Mouse (Mus musculus): ENCODE data around the gene Slc9a3r1. TPM values are rescaled to one million over a fixed set of nuclear protein-coding genes. Genes with fewer than 3 reads are reported as not detected.

Slc9a3r1 gene
- polyA plus RNA-seq, 1 experiment from 2014 or later, result 88.7 TPM

DNA sequence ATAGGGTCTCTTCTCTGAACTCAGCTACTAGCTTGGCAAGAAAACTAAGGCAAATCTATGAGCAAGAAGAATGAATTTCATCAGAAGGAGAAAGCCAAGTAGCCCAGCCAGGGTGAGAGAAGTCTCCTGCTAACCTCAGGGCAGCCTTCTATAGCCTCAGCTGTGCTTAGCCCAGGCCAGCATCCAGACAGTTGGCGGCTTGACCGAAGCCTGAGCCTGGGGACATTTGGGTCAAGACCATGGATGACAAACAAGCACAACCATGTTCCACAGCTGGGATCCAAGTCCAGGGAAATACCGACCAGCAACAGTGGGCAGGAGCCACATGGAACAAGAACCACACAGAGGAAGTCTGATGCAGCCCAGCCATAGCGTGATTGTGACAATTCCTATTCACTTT lies 15.3 kb upstream of the Slc9a3r1 start:
- peaks cover 3% of the 10 kb centered on the region; the same call in 1 of the 2 replicates for H3K27me3 ChIP-seq (ENCODE audit: control insufficient read depth, insufficient read depth, low read depth, low read length)
- H3K4me2 ChIP-seq (ENCODE audit: low read depth, low read length), result no peak overlapping the region
- H3K4me3 ChIP-seq (ENCODE audit: low read depth, low read length), result no peak overlapping the region
- 67% methylated on average over 4 of the region's 4 CpGs for whole genome bisulfite sequencing (ENCODE audit: insufficient replicate concordance)
- ATAC-seq (ENCODE audit: low read depth), result no peak
- H3K4me1 ChIP-seq (ENCODE audit: control insufficient read depth, low read depth, low read length), result no peaks in the 10 kb centered on the region; the same call in 1 of the 2 replicates
- H3K9ac ChIP-seq (ENCODE audit: low read depth, low read length), result no peak overlapping the region
- no peaks in the 10 kb centered on the region for H3K36me3 ChIP-seq (ENCODE audit: control insufficient read depth, insufficient read depth)
- H3K27ac ChIP-seq (ENCODE audit: low read length), result no peak overlapping the region
- no peaks in the 10 kb centered on the region for H3K9me3 ChIP-seq (replicated peaks; ENCODE audit: control insufficient read depth, low read length)

DNA sequence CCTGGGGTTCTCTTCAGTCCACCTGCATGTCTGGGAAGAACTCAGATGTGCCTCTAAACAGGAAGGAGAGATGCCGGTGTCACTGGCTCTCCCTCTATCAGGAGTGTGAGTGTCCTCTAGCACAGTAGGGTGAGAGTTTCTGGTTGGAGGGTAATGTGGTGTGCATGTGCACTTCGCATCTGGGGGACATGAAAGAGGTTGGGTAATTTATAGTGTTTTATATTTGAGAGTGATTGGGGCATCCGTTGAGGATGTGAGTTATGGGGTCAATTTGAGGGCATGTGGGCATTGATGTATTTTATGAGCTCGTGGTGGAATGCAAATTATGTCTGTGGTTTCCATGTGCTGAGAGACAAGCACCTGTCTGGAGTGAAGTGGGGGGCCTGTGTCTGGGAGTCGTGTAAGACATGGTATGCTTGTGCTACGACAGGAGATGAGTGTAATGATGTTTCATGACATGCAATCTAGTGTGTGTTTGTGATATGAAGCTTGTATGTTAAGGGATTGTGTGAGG lies 12.3 kb upstream of the Slc9a3r1 start:
- no peak for ATAC-seq (ENCODE audit: low read depth)

GRCm38 (mm10) chr11:115151755-115152429 lies 11.2 kb upstream of the Slc9a3r1 start:
- Histone ChIP-seq H3K4me3 (ENCODE audit: low read depth, low read length) (peak overlapping the region; percentile 25), H3K36me3 (ENCODE audit: control insufficient read depth, insufficient read depth) (no peaks in the 10 kb centered on the region), H3K4me2 (ENCODE audit: low read depth, low read length) (peak overlapping the region; percentile 30), H3K27me3 (ENCODE audit: control insufficient read depth, insufficient read depth, low read depth, low read length) (peaks cover 14% of the 10 kb centered on the region), H3K4me1 (ENCODE audit: control insufficient read depth, low read depth, low read length) (peaks cover 10% of the 10 kb centered on the region), H3K27ac (ENCODE audit: low read length) (no peak overlapping the region), H3K9me3 (replicated peaks; ENCODE audit: control insufficient read depth, low read length) (no peaks in the 10 kb centered on the region), H3K9ac (ENCODE audit: low read depth, low read length) (no peak overlapping the region)
- 18% methylated on average over 15 of the region's 15 CpGs for WGBS (ENCODE audit: insufficient replicate concordance)
- no peak for ATAC-seq (ENCODE audit: low read depth)

More for the DNA sequence above, 12.3 kb upstream of the Slc9a3r1 start:
- H3K27me3 ChIP-seq (ENCODE audit: control insufficient read depth, insufficient read depth, low read depth, low read length), result peaks cover 14% of the 10 kb centered on the region
- no peak overlapping the region for H3K9ac ChIP-seq (ENCODE audit: low read depth, low read length)
- H3K36me3 ChIP-seq (ENCODE audit: control insufficient read depth, insufficient read depth), result no peaks in the 10 kb centered on the region
- H3K27ac ChIP-seq (ENCODE audit: low read length), result no peak overlapping the region
- H3K9me3 ChIP-seq (replicated peaks; ENCODE audit: control insufficient read depth, low read length), result no peaks in the 10 kb centered on the region
- H3K4me1 ChIP-seq (ENCODE audit: control insufficient read depth, low read depth, low read length), result peaks cover 10% of the 10 kb centered on the region
- no peak overlapping the region for H3K4me3 ChIP-seq (ENCODE audit: low read depth, low read length)
- no peak overlapping the region for H3K4me2 ChIP-seq (ENCODE audit: low read depth, low read length)
- WGBS (ENCODE audit: insufficient replicate concordance), result 43% methylated on average over 6 of the region's 6 CpGs

GRCm38 (mm10) chr11:115153088-115153487 lies 10.1 kb upstream of the Slc9a3r1 start:
- no peaks in the 10 kb centered on the region for H3K36me3 ChIP-seq (ENCODE audit: control insufficient read depth, insufficient read depth)
- 67% methylated on average over 9 of the region's 9 CpGs for WGBS (ENCODE audit: insufficient replicate concordance)
- no peaks in the 10 kb centered on the region for H3K9me3 ChIP-seq (replicated peaks; ENCODE audit: control insufficient read depth, low read length)
- no peak overlapping the region for H3K4me2 ChIP-seq (ENCODE audit: low read depth, low read length)
- H3K9ac ChIP-seq (ENCODE audit: low read depth, low read length), result no peak overlapping the region
- H3K4me3 ChIP-seq (ENCODE audit: low read depth, low read length), result no peak overlapping the region
- H3K4me1 ChIP-seq (ENCODE audit: control insufficient read depth, low read depth, low read length), result peaks cover 10% of the 10 kb centered on the region
- no peak for ATAC-seq (ENCODE audit: low read depth)
- H3K27me3 ChIP-seq (ENCODE audit: control insufficient read depth, insufficient read depth, low read depth, low read length), result peaks cover 14% of the 10 kb centered on the region
- H3K27ac ChIP-seq (ENCODE audit: low read length), result no peak overlapping the region

DNA sequence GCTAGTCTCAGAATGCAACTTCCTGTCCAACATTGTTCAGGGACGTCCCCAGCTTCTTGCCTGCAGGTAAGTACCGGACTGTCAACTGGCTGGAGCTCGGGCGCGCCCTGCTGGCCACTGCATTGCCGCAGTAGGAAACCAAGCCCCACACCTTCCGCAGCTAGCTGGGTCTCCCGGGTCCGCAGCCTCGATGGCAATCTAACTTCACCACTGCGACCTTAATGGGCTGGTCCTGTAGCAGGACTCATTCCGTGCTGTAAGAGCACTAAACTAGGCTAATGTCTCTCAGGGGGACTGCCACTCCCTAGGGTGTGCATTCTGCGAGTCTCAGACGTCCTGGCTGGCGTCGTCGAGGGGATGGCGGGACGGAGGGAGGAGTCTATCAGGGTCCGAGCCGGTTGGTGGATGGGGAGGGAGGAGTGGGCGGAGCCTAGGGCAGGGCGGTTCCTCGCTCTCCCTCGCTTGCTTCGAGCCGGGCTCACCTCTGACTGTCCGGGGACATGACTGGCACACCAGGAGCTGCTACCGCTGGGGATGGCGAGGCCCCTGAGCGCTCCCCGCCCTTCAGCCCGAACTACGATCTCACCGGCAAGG lies 9.3 kb upstream of the Slc9a3r1 start:
- H3K9me3 ChIP-seq (replicated peaks; ENCODE audit: control insufficient read depth, low read length), result no peaks in the 10 kb centered on the region
- WGBS (ENCODE audit: insufficient replicate concordance), result 0% methylated on average over 34 of the region's 35 CpGs

DNA sequence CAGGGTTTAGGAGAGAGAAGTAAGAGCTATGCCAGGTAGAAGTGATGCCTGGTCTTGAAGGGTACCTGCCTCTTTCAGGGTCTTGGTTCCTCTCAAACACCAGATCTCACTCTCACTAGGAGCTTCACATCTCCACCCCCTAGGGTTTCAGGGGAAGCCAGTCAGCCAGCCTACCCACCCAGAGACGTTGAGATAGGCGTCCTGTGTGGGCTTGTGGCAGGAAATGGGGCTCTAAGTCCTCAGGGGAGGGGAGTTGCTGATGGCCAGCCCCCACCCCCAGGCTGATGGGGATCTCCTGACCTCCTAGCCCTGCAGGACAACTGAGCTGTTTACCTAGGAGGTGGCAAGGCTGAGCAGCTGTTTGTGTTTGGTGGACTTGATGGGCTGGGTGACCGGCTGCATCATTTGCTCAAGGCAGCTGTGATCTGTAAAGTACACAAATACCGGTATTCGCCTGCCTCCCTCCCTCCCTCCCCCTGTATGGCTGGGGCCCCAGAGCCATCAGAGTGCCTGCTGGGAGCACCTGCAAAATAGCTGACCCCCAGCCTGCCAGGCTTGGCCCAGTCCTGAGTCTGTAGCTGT lies 8.0 kb upstream of the Slc9a3r1 start:
- Histone ChIP-seq H3K4me1 (ENCODE audit: control insufficient read depth, low read depth, low read length) (peaks cover 10% of the 10 kb centered on the region), H3K4me2 (ENCODE audit: low read depth, low read length) (no peak overlapping the region), H3K27me3 (ENCODE audit: control insufficient read depth, insufficient read depth, low read depth, low read length) (peaks cover 14% of the 10 kb centered on the region), H3K9ac (ENCODE audit: low read depth, low read length) (no peak overlapping the region), H3K36me3 (ENCODE audit: control insufficient read depth, insufficient read depth) (no peaks in the 10 kb centered on the region), H3K4me3 (ENCODE audit: low read depth, low read length) (no peak overlapping the region), H3K9me3 (replicated peaks; ENCODE audit: control insufficient read depth, low read length) (no peaks in the 10 kb centered on the region), H3K27ac (ENCODE audit: low read length) (no peak overlapping the region)
- WGBS (ENCODE audit: insufficient replicate concordance), result under 1% methylated on average over 5 of the region's 5 CpGs
- ATAC-seq (ENCODE audit: low read depth), result no peak

More for the DNA sequence above, 9.3 kb upstream of the Slc9a3r1 start:
- peak overlapping the region; percentile 51 for H3K4me3 ChIP-seq (ENCODE audit: low read depth, low read length)
- ATAC-seq (ENCODE audit: low read depth), result peak; percentile 80
- peak overlapping the region; percentile 56 for H3K4me2 ChIP-seq (ENCODE audit: low read depth, low read length)
- no peak overlapping the region for H3K9ac ChIP-seq (ENCODE audit: low read depth, low read length)
- H3K36me3 ChIP-seq (ENCODE audit: control insufficient read depth, insufficient read depth), result no peaks in the 10 kb centered on the region
- peaks cover 10% of the 10 kb centered on the region for H3K4me1 ChIP-seq (ENCODE audit: control insufficient read depth, low read depth, low read length)
- H3K27ac ChIP-seq (ENCODE audit: low read length), result no peak overlapping the region
- peaks cover 14% of the 10 kb centered on the region for H3K27me3 ChIP-seq (ENCODE audit: control insufficient read depth, insufficient read depth, low read depth, low read length)

- H3K4me2 ChIP-seq (ENCODE audit: low read depth, low read length), result 0 out of 2 replicates have a peak overlapping the region, but pooled peaks have one; percentile 3
- H3K9me3 ChIP-seq (replicated peaks; ENCODE audit: control insufficient read depth, low read length), result no peaks in the 10 kb centered on the region
- WGBS (ENCODE audit: insufficient replicate concordance), result 10% methylated on average over 12 of the region's 12 CpGs
Observed at GRCm38 (mm10) chr11:115157933-115158719, 5.0 kb upstream of the Slc9a3r1 start.

GRCm38 (mm10) chr11:115160016-115160797 lies 2.9 kb upstream of the Slc9a3r1 start:
- no peak overlapping the region for H3K4me3 ChIP-seq (ENCODE audit: low read depth, low read length)
- H3K4me1 ChIP-seq (ENCODE audit: control insufficient read depth, low read depth, low read length), result peaks cover 19% of the 10 kb centered on the region
- no peaks in the 10 kb centered on the region for H3K9me3 ChIP-seq (replicated peaks; ENCODE audit: control insufficient read depth, low read length)
- H3K27me3 ChIP-seq (ENCODE audit: control insufficient read depth, insufficient read depth, low read depth, low read length), result peaks cover 17% of the 10 kb centered on the region
- no peak overlapping the region for H3K27ac ChIP-seq (ENCODE audit: low read length)
- WGBS (ENCODE audit: insufficient replicate concordance), result 56% methylated on average over 11 of the region's 11 CpGs
- no peaks in the 10 kb centered on the region for H3K36me3 ChIP-seq (ENCODE audit: control insufficient read depth, insufficient read depth)
- H3K9ac ChIP-seq (ENCODE audit: low read depth, low read length), result no peak overlapping the region
- H3K4me2 ChIP-seq (ENCODE audit: low read depth, low read length), result no peak overlapping the region
- ATAC-seq (ENCODE audit: low read depth), result no peak

More at GRCm38 (mm10) chr11:115157933-115158719, 5.0 kb upstream of the Slc9a3r1 start:
- no peak for ATAC-seq (ENCODE audit: low read depth)
- peaks cover 29% of the 10 kb centered on the region for H3K4me1 ChIP-seq (ENCODE audit: control insufficient read depth, low read depth, low read length)
- H3K36me3 ChIP-seq (ENCODE audit: control insufficient read depth, insufficient read depth), result no peaks in the 10 kb centered on the region
- H3K27me3 ChIP-seq (ENCODE audit: control insufficient read depth, insufficient read depth, low read depth, low read length), result peaks cover 11% of the 10 kb centered on the region
- no peak overlapping the region for H3K4me3 ChIP-seq (ENCODE audit: low read depth, low read length)
- H3K9ac ChIP-seq (ENCODE audit: low read depth, low read length), result no peak overlapping the region
- peak overlapping the region; percentile 4 for H3K27ac ChIP-seq (ENCODE audit: low read length)

All from liver, embryonic 16.5 days (tissue).